Mouse (Mus musculus) megakaryocyte, embryonic 14.5 days (primary cell): ENCODE results near the gene Agap1.

ENCODE experiments used
- FLI1 ChIP-seq: IDR thresholded peaks from 2 replicates; pipeline ENCODE4 v1.6.1; 2012; ENCODE audit warnings: low read length, inconsistent platforms, mixed read lengths
- GATA1 ChIP-seq: IDR thresholded peaks from 3 replicates; pipeline ENCODE4 v1.6.1; 2012; ENCODE audit warnings: mixed read lengths, low read length, inconsistent platforms, borderline replicate concordance

DNA sequence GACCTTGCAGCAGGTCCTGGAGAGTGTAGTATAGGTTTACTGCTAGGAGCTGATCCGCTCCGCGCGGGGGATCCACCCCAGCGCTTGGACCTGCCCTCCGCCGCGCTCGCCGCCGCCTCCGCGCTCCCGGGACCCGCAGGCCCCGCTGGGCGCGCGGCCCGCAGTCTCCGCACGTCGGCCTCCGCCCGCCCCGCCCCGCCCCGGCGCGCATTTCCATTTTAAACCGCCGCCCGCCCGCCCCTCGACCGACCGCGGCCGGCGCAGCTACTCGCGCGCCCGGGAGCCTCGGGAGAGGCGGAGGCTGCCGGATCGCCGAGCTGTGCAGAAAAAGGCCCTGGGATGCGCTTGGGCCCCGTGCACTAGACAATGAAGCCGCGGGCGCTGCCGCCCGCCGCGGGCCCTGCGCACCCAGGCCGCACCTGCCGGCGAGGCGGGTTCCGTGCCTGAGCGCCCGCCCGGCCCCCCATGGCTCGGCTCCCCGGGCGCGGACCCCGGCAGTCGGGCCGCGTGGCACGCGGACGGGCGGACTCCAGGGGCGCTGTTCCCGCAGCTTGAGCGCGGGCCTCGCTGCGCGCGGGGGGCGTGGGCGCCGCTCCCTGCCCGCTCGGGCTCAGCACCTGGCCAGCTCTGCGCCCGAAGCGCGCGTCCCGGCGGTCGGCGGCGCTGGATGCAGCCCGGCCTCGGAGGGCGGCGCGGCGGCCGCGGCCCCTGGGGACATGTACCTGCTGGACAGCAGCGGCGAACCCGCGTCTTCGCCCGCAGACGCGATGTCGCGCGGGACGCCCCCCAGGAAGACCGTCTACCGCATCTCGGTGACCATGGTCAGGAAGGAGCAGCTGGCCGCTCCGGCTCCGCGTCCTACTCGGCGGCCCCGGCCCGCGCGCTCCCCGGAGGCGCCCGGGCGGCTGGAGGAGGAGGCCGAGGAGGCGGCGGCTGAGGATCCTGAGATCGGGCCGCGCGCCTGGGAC is 125.7 kb downstream of the Agap1 start:
- TF ChIP-seq FLI1 (no peak), GATA1 (no peak)
